Mouse (Mus musculus): ENCODE measurements around the gene Slc15a5. TPM values are rescaled to one million over a fixed set of nuclear protein-coding genes. Genes with fewer than 3 reads are reported as not detected.

The Slc15a5 gene
- polyA plus RNA-seq, 1 experiment from 2014 or later = not detected

- ATAC-seq (ENCODE audit: low FRiP score, low TSS enrichment) (0 out of 2 replicates have a peak, but pooled peaks have one; percentile 42), DNase-seq (ENCODE audit: low spot score) (no peak)
- Histone ChIP-seq H3K4me2 (replicated peaks; ENCODE audit: low read depth) (no peak overlapping the region), H3K9me3 (ENCODE audit: control insufficient read depth, low read length) (no peaks in the 10 kb centered on the region), H3K27ac (replicated peaks) (no peak overlapping the region), H3K27me3 (ENCODE audit: control insufficient read depth, insufficient read depth, low read length) (no peaks in the 10 kb centered on the region), H3K4me1 (replicated peaks; ENCODE audit: control insufficient read depth, insufficient read depth) (no peaks in the 10 kb centered on the region), H3K36me3 (ENCODE audit: control insufficient read depth, insufficient read depth, low read length) (no peaks in the 10 kb centered on the region), H3K4me3 (ENCODE audit: low read depth, low read length) (no peak overlapping the region), H3K9ac (ENCODE audit: low read length) (no peak overlapping the region)
- 45% methylated on average over 12 of the region's 12 CpGs for WGBS
- TF ChIP-seq EP300 (optimal IDR thresholded peaks at IDR 0.05) (no peak), CTCF (IDR thresholded peaks at IDR 0.05; ENCODE audit: low read depth) (no peak)
These were observed 139.1 kb downstream of the Slc15a5 start for GRCm38 (mm10) chr6:137940374-137941218.

- Histone ChIP-seq H3K4me1 (replicated peaks; ENCODE audit: control insufficient read depth, insufficient read depth) (no peaks in the 10 kb centered on the region), H3K4me2 (replicated peaks; ENCODE audit: low read depth) (no peak overlapping the region), H3K27me3 (ENCODE audit: control insufficient read depth, insufficient read depth, low read length) (no peaks in the 10 kb centered on the region), H3K36me3 (ENCODE audit: control insufficient read depth, insufficient read depth, low read length) (no peaks in the 10 kb centered on the region), H3K4me3 (ENCODE audit: low read depth, low read length) (no peak overlapping the region), H3K9ac (ENCODE audit: low read length) (no peak overlapping the region), H3K9me3 (ENCODE audit: control insufficient read depth, low read length) (no peaks in the 10 kb centered on the region), H3K27ac (replicated peaks) (no peak overlapping the region)
- WGBS = 90% methylated on average over 5 of the region's 5 CpGs
- TF ChIP-seq CTCF (IDR thresholded peaks at IDR 0.05; ENCODE audit: low read depth) (no peak), EP300 (optimal IDR thresholded peaks at IDR 0.05) (no peak)
- no peak for DNase-seq (ENCODE audit: low spot score)
- ATAC-seq (ENCODE audit: low FRiP score, low TSS enrichment) = no peak
These were observed 142.2 kb downstream of the Slc15a5 start for GRCm38 (mm10) chr6:137937541-137937940.

- 24% methylated on average over 1 of the region's 1 CpGs for WGBS
- no peak overlapping the region for H3K27ac ChIP-seq (replicated peaks)
- no peak overlapping the region for H3K4me3 ChIP-seq (ENCODE audit: low read depth, low read length)
These were observed 143.4 kb downstream of the Slc15a5 start for GRCm38 (mm10) chr6:137936268-137936667.

GRCm38 (mm10) chr6:137935857-137936256 lies 143.9 kb downstream of the Slc15a5 start:
- Histone ChIP-seq H3K27me3 (ENCODE audit: control insufficient read depth, insufficient read depth, low read length) (no peaks in the 10 kb centered on the region), H3K36me3 (ENCODE audit: control insufficient read depth, insufficient read depth, low read length) (no peaks in the 10 kb centered on the region), H3K9ac (ENCODE audit: low read length) (no peak overlapping the region), H3K4me2 (replicated peaks; ENCODE audit: low read depth) (no peak overlapping the region), H3K27ac (replicated peaks) (no peak overlapping the region), H3K4me1 (replicated peaks; ENCODE audit: control insufficient read depth, insufficient read depth) (no peaks in the 10 kb centered on the region), H3K9me3 (ENCODE audit: control insufficient read depth, low read length) (no peaks in the 10 kb centered on the region), H3K4me3 (ENCODE audit: low read depth, low read length) (no peak overlapping the region)
- ATAC-seq (ENCODE audit: low FRiP score, low TSS enrichment) = no peak
- TF ChIP-seq EP300 (optimal IDR thresholded peaks at IDR 0.05) (no peak), CTCF (IDR thresholded peaks at IDR 0.05; ENCODE audit: low read depth) (no peak)
- 55% methylated on average over 7 of the region's 7 CpGs for WGBS
- DNase-seq (ENCODE audit: low spot score) = no peak

More at GRCm38 (mm10) chr6:137936268-137936667, 143.4 kb downstream of the Slc15a5 start:
- no peak for ATAC-seq (ENCODE audit: low FRiP score, low TSS enrichment)
- no peaks in the 10 kb centered on the region for H3K4me1 ChIP-seq (replicated peaks; ENCODE audit: control insufficient read depth, insufficient read depth)
- no peak overlapping the region for H3K9ac ChIP-seq (ENCODE audit: low read length)
- no peaks in the 10 kb centered on the region for H3K27me3 ChIP-seq (ENCODE audit: control insufficient read depth, insufficient read depth, low read length)
- H3K9me3 ChIP-seq (ENCODE audit: control insufficient read depth, low read length) = no peaks in the 10 kb centered on the region
- no peak overlapping the region for H3K4me2 ChIP-seq (replicated peaks; ENCODE audit: low read depth)
- no peaks in the 10 kb centered on the region for H3K36me3 ChIP-seq (ENCODE audit: control insufficient read depth, insufficient read depth, low read length)
- TF ChIP-seq EP300 (optimal IDR thresholded peaks at IDR 0.05) = no peak
- no peak for TF ChIP-seq CTCF (IDR thresholded peaks at IDR 0.05; ENCODE audit: low read depth)
- DNase-seq (ENCODE audit: low spot score) = no peak

GRCm38 (mm10) chr6:137935341-137935740 lies 144.4 kb downstream of the Slc15a5 start:
- peak; percentile 49 for DNase-seq (ENCODE audit: low spot score)
- 7% methylated on average over 8 of the region's 8 CpGs for WGBS
- Histone ChIP-seq H3K9ac (ENCODE audit: low read length) (no peak overlapping the region), H3K4me1 (replicated peaks; ENCODE audit: control insufficient read depth, insufficient read depth) (no peaks in the 10 kb centered on the region), H3K27ac (replicated peaks) (no peak overlapping the region), H3K9me3 (ENCODE audit: control insufficient read depth, low read length) (no peaks in the 10 kb centered on the region), H3K4me2 (replicated peaks; ENCODE audit: low read depth) (peak overlapping the region; percentile 43), H3K4me3 (ENCODE audit: low read depth, low read length) (no peak overlapping the region), H3K27me3 (ENCODE audit: control insufficient read depth, insufficient read depth, low read length) (no peaks in the 10 kb centered on the region), H3K36me3 (ENCODE audit: control insufficient read depth, insufficient read depth, low read length) (no peaks in the 10 kb centered on the region)
- TF ChIP-seq CTCF (IDR thresholded peaks at IDR 0.05; ENCODE audit: low read depth) (no peak), EP300 (optimal IDR thresholded peaks at IDR 0.05) (no peak)
- ATAC-seq (ENCODE audit: low FRiP score, low TSS enrichment) = no peak

All from stomach, postnatal 0 days (tissue).